In the genomic region with DNA sequence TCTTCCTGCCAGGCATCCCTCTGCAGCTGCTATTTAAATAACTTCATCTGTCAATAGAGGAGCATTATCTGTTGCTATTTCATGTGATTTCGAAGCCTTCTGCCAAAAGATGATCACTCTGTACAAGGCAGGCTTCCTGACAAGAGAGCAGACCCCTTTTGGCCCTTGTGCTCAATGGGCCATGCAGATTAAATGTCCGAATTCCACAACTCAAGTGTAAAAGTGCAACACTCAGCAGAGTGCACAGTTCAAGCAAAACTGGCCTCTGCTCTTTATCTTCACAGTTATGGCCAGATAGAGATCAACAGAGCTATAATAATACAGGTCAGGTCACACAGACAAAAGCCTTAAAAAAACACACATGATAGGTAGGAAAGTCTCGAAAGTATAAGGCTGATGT, we compare ENCODE assay signal across 18 mouse cellular contexts. TPM values are rescaled to one million over a fixed set of nuclear protein-coding genes. Genes with fewer than 3 reads are reported as not detected.
"Had no signal": no experiment of that assay in that cellular context is flagged by ENCODE, and none has a peak within 500 bp of the region (broad histone marks: within the 10 kb centered on the region; RNA-seq: fewer than 3 reads in every experiment).

No protein-coding gene starts in this region.

- H3K9ac ChIP-seq: limb, embryonic 13.5 days; liver, embryonic 15.5 days; midbrain, embryonic 12.5 days; neural tube, embryonic 13.5 days had no signal

- H3K27ac ChIP-seq: layer of hippocampus, adult 2 months; limb, embryonic 13.5 days; liver, embryonic 15.5 days; macrophage; midbrain, embryonic 12.5 days; neural tube, embryonic 13.5 days had no signal

- H3K4me3 ChIP-seq: layer of hippocampus, adult 2 months; limb, embryonic 13.5 days; liver, embryonic 15.5 days; megakaryocyte, embryonic 14.5 days; midbrain, embryonic 12.5 days; neural tube, embryonic 13.5 days had no signal

- H3K27me3 ChIP-seq: limb, embryonic 13.5 days; liver, embryonic 15.5 days; megakaryocyte, embryonic 14.5 days; midbrain, embryonic 12.5 days; neural tube, embryonic 13.5 days had no signal

- H3K9me3 ChIP-seq: limb, embryonic 13.5 days; liver, embryonic 15.5 days; megakaryocyte, embryonic 14.5 days; midbrain, embryonic 12.5 days; neural tube, embryonic 13.5 days had no signal

- DNase-seq: left cerebral cortex, postnatal 4 days; lung, adult 2 months; lung, postnatal 14 days; thymus, adult 18-20 months; thymus, postnatal 14 days had no signal

- H3K4me2 ChIP-seq: limb, embryonic 13.5 days; liver, embryonic 15.5 days; midbrain, embryonic 12.5 days; neural tube, embryonic 13.5 days had no signal

- ATAC-seq: hindbrain, embryonic 16.5 days; inflammation-experienced regulatory T-cells, adult 6 months; intestine, postnatal 0 days; midbrain, embryonic 16.5 days had no signal

- H3K36me3 ChIP-seq: limb, embryonic 13.5 days; liver, embryonic 15.5 days; midbrain, embryonic 12.5 days; neural tube, embryonic 13.5 days had no signal

- H3K4me1 ChIP-seq: limb, embryonic 13.5 days; liver, embryonic 15.5 days; megakaryocyte, embryonic 14.5 days; midbrain, embryonic 12.5 days; neural tube, embryonic 13.5 days had no signal

RNA-seq across cellular contexts. Expression of a gene that starts 46.9 kb away (rescaled TPM):
- polyA plus RNA-seq: hindbrain, embryonic 16.5 days; intestine, postnatal 0 days; limb, embryonic 13.5 days; liver, adult 2 months; midbrain, embryonic 12.5 days; midbrain, embryonic 16.5 days; neural tube, embryonic 13.5 days; stomach, embryonic 14.5 days had no signal
